Mouse (Mus musculus): Measurements from ENCODE around the gene Trim15.
A peak's percentile ranks its signal among the peaks of the same experiment; 100 is the strongest.
"Not testable (repeated sequence)": the region's sequence is repeated elsewhere in the genome, so short reads cannot be mapped to it uniquely, and the experiment has no call there.

Gene Trim15

GRCm38 (mm10) chr17:36866719-36867527, at the start of gene Trim15:
Gene Trim15 (minus strand): TSS chr17:36867210.
- DNase-seq (ENCODE audit: low read depth), result no peak

GRCm38 (mm10) chr17:36915076-36915475, 48.1 kb upstream of the Trim15 start:
- peak; percentile 82 for DNase-seq (ENCODE audit: low read depth)

GRCm38 (mm10) chr17:36914108-36914507, 47.1 kb upstream of the Trim15 start:
- DNase-seq (ENCODE audit: low read depth), result peak; percentile 88

- no peak for DNase-seq (ENCODE audit: low read depth)
These were observed 45.0 kb upstream of the Trim15 start for GRCm38 (mm10) chr17:36912031-36912430.

- DNase-seq (ENCODE audit: low read depth), result no peak
These were observed 42.8 kb upstream of the Trim15 start for GRCm38 (mm10) chr17:36909802-36910201.

GRCm38 (mm10) chr17:36908235-36908634, 41.2 kb upstream of the Trim15 start:
- DNase-seq (ENCODE audit: low read depth), result no peak

GRCm38 (mm10) chr17:36903651-36904050, 36.6 kb upstream of the Trim15 start:
- DNase-seq (ENCODE audit: low read depth), result no peak

GRCm38 (mm10) chr17:36900691-36901090, 33.7 kb upstream of the Trim15 start:
- no peak for DNase-seq (ENCODE audit: low read depth)

GRCm38 (mm10) chr17:36900001-36900400, 33.0 kb upstream of the Trim15 start:
- no peak for DNase-seq (ENCODE audit: low read depth)

GRCm38 (mm10) chr17:36899376-36899775, 32.4 kb upstream of the Trim15 start:
- DNase-seq (ENCODE audit: low read depth), result no peak

GRCm38 (mm10) chr17:36897552-36898205, 30.7 kb upstream of the Trim15 start, which contains the start of gene Trim31:
Gene Trim31 (plus strand): TSS chr17:36898118.
- DNase-seq (ENCODE audit: low read depth), result no peak

- DNase-seq (ENCODE audit: low read depth), result no peak
These were observed 30.1 kb upstream of the Trim15 start for GRCm38 (mm10) chr17:36897065-36897464.

GRCm38 (mm10) chr17:36896583-36896982, 29.6 kb upstream of the Trim15 start:
- DNase-seq (ENCODE audit: low read depth), result peak; percentile 28

GRCm38 (mm10) chr17:36893387-36893786, 26.4 kb upstream of the Trim15 start:
- DNase-seq (ENCODE audit: low read depth), result no peak

GRCm38 (mm10) chr17:36892362-36892761, 25.4 kb upstream of the Trim15 start:
- peak; percentile 65 for DNase-seq (ENCODE audit: low read depth)

- not testable (repeated sequence) for DNase-seq (ENCODE audit: low read depth)
These were observed 24.5 kb upstream of the Trim15 start for GRCm38 (mm10) chr17:36891496-36891895.

GRCm38 (mm10) chr17:36890073-36890903, 23.3 kb upstream of the Trim15 start, which contains the start of gene Trim40:
Gene Trim40 (minus strand): TSS chr17:36890123.
- no peak for DNase-seq (ENCODE audit: low read depth)

GRCm38 (mm10) chr17:36885132-36885790, 18.3 kb upstream of the Trim15 start:
- DNase-seq (ENCODE audit: low read depth), result no peak

GRCm38 (mm10) chr17:36883350-36883749, 16.3 kb upstream of the Trim15 start:
- no peak for DNase-seq (ENCODE audit: low read depth)

- DNase-seq (ENCODE audit: low read depth), result no peak
These were observed 7.6 kb upstream of the Trim15 start for GRCm38 (mm10) chr17:36874636-36875035.

GRCm38 (mm10) chr17:36869955-36870810, 3.2 kb upstream of the Trim15 start:
- DNase-seq (ENCODE audit: low read depth), result no peak

Data from induced T-regulatory cell, adult 2 months (primary cell).